Comparison of ENCODE assay signal across 12 mouse cellular contexts in genomic region chr17:3611781-3612075, GRCm38 (mm10). TPM values are rescaled to one million over a fixed set of nuclear protein-coding genes. Genes with fewer than 3 reads are reported as not detected.
DNase-seq lines count a peak whose midpoint lies in the region; ATAC-seq and TF ChIP-seq lines count a peak whose summit lies in the region.
"Had no signal": no experiment of that assay in that cellular context is flagged by ENCODE, and none has a peak within 500 bp of the region (broad histone marks: within the 10 kb centered on the region; RNA-seq: fewer than 3 reads in every experiment).

No protein-coding gene starts in this region.

- intact Hi-C loops in heart, postnatal 14 days (cut with DNase I): no loop called here

- H3K4me1 ChIP-seq in kidney, embryonic 16.5 days (ENCODE audit: insufficient read depth, low read length): no peaks in the 10 kb centered on the region
- H3K4me1 ChIP-seq in kidney, adult 2 months (ENCODE audit: control insufficient read depth, insufficient read depth, low read length): no peaks in the 10 kb centered on the region
- no peaks in the 10 kb centered on the region for H3K4me1 ChIP-seq in forebrain, embryonic 11.5 days (replicated peaks; ENCODE audit: control insufficient read depth, insufficient read depth, low read length)
- peaks cover 15% of the 10 kb centered on the region for H3K4me1 ChIP-seq in hindbrain, embryonic 14.5 days (replicated peaks; ENCODE audit: control insufficient read depth, insufficient read depth, low read length)
- peaks cover 10% of the 10 kb centered on the region; the same call in 1 of the 2 replicates for H3K4me1 ChIP-seq in neural tube, embryonic 12.5 days
- H3K4me1 ChIP-seq: limb, embryonic 12.5 days had no signal

- no peak for ATAC-seq in kidney, embryonic 16.5 days (ENCODE audit: low FRiP score, low TSS enrichment)
- ATAC-seq in forebrain, embryonic 11.5 days (replicated peaks; ENCODE audit: low FRiP score): 0 out of 2 replicates have a peak, but pooled peaks have one; percentile 7
- ATAC-seq in hindbrain, embryonic 14.5 days (ENCODE audit: low FRiP score): no peak; the same call in 1 of the 2 replicates
- 0 out of 2 replicates have a peak, but pooled peaks have one; percentile 29 for ATAC-seq in neural tube, embryonic 12.5 days (ENCODE audit: low FRiP score, low read depth)

- 83% methylated on average over 5 of the region's 5 CpGs for WGBS in kidney, embryonic 16.5 days
- 85% methylated on average over 5 of the region's 5 CpGs for WGBS in kidney, adult 2 months
- 84% methylated on average over 5 of the region's 5 CpGs for WGBS in forebrain, embryonic 11.5 days
- WGBS in hindbrain, embryonic 14.5 days: 72% methylated on average over 5 of the region's 5 CpGs
- 81% methylated on average over 5 of the region's 5 CpGs for WGBS in neural tube, embryonic 12.5 days

- H3K9ac ChIP-seq in kidney, embryonic 16.5 days (replicated peaks; ENCODE audit: low read length): no peak overlapping the region
- H3K9ac ChIP-seq in forebrain, embryonic 11.5 days (ENCODE audit: low read length): no peak overlapping the region
- H3K9ac ChIP-seq in hindbrain, embryonic 14.5 days: peak overlapping the region; percentile 70
- H3K9ac ChIP-seq in neural tube, embryonic 12.5 days: no peak overlapping the region
- H3K9ac ChIP-seq: limb, embryonic 12.5 days had no signal

- TF ChIP-seq POLR2A in kidney, adult 2 months (IDR thresholded peaks at IDR 0.05; ENCODE audit: low read depth, low read length): no peak

- TF ChIP-seq CTCF in kidney, adult 2 months (conservative IDR thresholded peaks at IDR 0.05; ENCODE audit: insufficient read depth, insufficient read length, low read depth, low read length): no peak

- H3K4me2 ChIP-seq in kidney, embryonic 16.5 days (replicated peaks; ENCODE audit: low read depth, low read length): peak overlapping the region; percentile 49; the same call in 1 of the 2 replicates
- no peak overlapping the region for H3K4me2 ChIP-seq in forebrain, embryonic 11.5 days (ENCODE audit: low read depth, low read length, severe bottlenecking)
- H3K4me2 ChIP-seq in hindbrain, embryonic 14.5 days (replicated peaks): peak overlapping the region; percentile 53
- H3K4me2 ChIP-seq in neural tube, embryonic 12.5 days (replicated peaks): peak overlapping the region; percentile 57

- H3K27me3 ChIP-seq in kidney, embryonic 16.5 days (ENCODE audit: insufficient read depth, low read length): no peaks in the 10 kb centered on the region
- H3K27me3 ChIP-seq in kidney, adult 2 months (replicated peaks; ENCODE audit: control insufficient read depth, insufficient read depth, low read length): no peaks in the 10 kb centered on the region
- H3K27me3 ChIP-seq in forebrain, embryonic 11.5 days (ENCODE audit: control insufficient read depth, insufficient read depth, low read length): no peaks in the 10 kb centered on the region
- no peaks in the 10 kb centered on the region for H3K27me3 ChIP-seq in hindbrain, embryonic 14.5 days (ENCODE audit: control insufficient read depth, insufficient read depth, low read length)
- H3K27me3 ChIP-seq in neural tube, embryonic 12.5 days (replicated peaks): no peaks in the 10 kb centered on the region
- H3K27me3 ChIP-seq: limb, embryonic 12.5 days had no signal

- no peak overlapping the region for H3K27ac ChIP-seq in kidney, embryonic 16.5 days (ENCODE audit: low read length)
- no peak overlapping the region for H3K27ac ChIP-seq in kidney, adult 2 months (ENCODE audit: insufficient read depth, low read depth, low read length)
- no peak overlapping the region for H3K27ac ChIP-seq in forebrain, embryonic 11.5 days (ENCODE audit: low read depth, low read length)
- peak overlapping the region; percentile 95 for H3K27ac ChIP-seq in hindbrain, embryonic 14.5 days
- H3K27ac ChIP-seq in neural tube, embryonic 12.5 days: 0 out of 2 replicates have a peak overlapping the region, but pooled peaks have one; percentile 33
- H3K27ac ChIP-seq: limb, embryonic 12.5 days had no signal

- H3K9me3 ChIP-seq in kidney, embryonic 16.5 days (ENCODE audit: low read length): no peaks in the 10 kb centered on the region
- H3K9me3 ChIP-seq in forebrain, embryonic 11.5 days (ENCODE audit: control insufficient read depth, low read length): no peaks in the 10 kb centered on the region
- no peaks in the 10 kb centered on the region for H3K9me3 ChIP-seq in hindbrain, embryonic 14.5 days (ENCODE audit: control insufficient read depth, low read length)
- no peaks in the 10 kb centered on the region for H3K9me3 ChIP-seq in neural tube, embryonic 12.5 days
- H3K9me3 ChIP-seq: limb, embryonic 12.5 days had no signal

- H3K4me3 ChIP-seq in kidney, embryonic 16.5 days (ENCODE audit: low read length): no peak overlapping the region
- no peak overlapping the region for H3K4me3 ChIP-seq in kidney, adult 2 months (ENCODE audit: insufficient read depth, low read depth, low read length)
- H3K4me3 ChIP-seq in forebrain, embryonic 11.5 days (ENCODE audit: low read depth, low read length): no peak overlapping the region
- H3K4me3 ChIP-seq in hindbrain, embryonic 14.5 days (replicated peaks; ENCODE audit: low read length): peak overlapping the region; percentile 29; the same call in 1 of the 2 replicates
- no peak overlapping the region for H3K4me3 ChIP-seq in neural tube, embryonic 12.5 days

- no peaks in the 10 kb centered on the region for H3K36me3 ChIP-seq in kidney, embryonic 16.5 days (ENCODE audit: insufficient read depth, low read length)
- H3K36me3 ChIP-seq in kidney, adult 2 months (ENCODE audit: control insufficient read depth, insufficient read depth, low read length): no peaks in the 10 kb centered on the region
- no peaks in the 10 kb centered on the region for H3K36me3 ChIP-seq in forebrain, embryonic 11.5 days (ENCODE audit: control insufficient read depth, insufficient read depth, low read length)
- no peaks in the 10 kb centered on the region for H3K36me3 ChIP-seq in hindbrain, embryonic 14.5 days (replicated peaks; ENCODE audit: control insufficient read depth, insufficient read depth)
- H3K36me3 ChIP-seq in neural tube, embryonic 12.5 days: no peaks in the 10 kb centered on the region
- H3K36me3 ChIP-seq: limb, embryonic 12.5 days had no signal

- DNase-seq in kidney, adult 2 months: no peak
- no peak for DNase-seq in forebrain, embryonic 11.5 days (ENCODE audit: low spot score)
- no peak for DNase-seq in hindbrain, embryonic 14.5 days (ENCODE audit: low spot score)
- no peak for DNase-seq in embryo, embryonic 11 days
- DNase-seq in heart, postnatal 14 days: no peak
- no peak for DNase-seq in kidney, postnatal 10 days
- DNase-seq: gastrocnemius, postnatal 25 days; lung, postnatal 36 days; thymus, postnatal 4 days had no signal

RNA-seq across cellular contexts. Expression of gene Tfb1m, which starts 54.1 kb away (rescaled TPM):
- polyA plus RNA-seq in kidney, embryonic 16.5 days (2015; fragmentation: Nextera tagmentation; extraction: Ambion mirVana): 15.2 and 16.0 TPM in 2 replicates
- 3.8 and 4.8 TPM in 2 replicates for polyA plus RNA-seq in kidney, adult 2 months (2012; rRNA removed)
- polyA plus RNA-seq in forebrain, embryonic 11.5 days (2014; fragmentation: Nextera tagmentation; extraction: Ambion mirVana): 19.9 and 21.1 TPM in 2 replicates
- polyA plus RNA-seq in hindbrain, embryonic 14.5 days (2014; fragmentation: Nextera tagmentation; extraction: Ambion mirVana): 14.1 and 15.1 TPM in 2 replicates
- 16.3 and 17.6 TPM in 2 replicates for polyA plus RNA-seq in neural tube, embryonic 12.5 days (2016; fragmentation: Nextera tagmentation; extraction: Ambion mirVana)
- total RNA-seq in heart, postnatal 14 days (2021): 1 to 10 TPM; 7.3 to 8.3 TPM

Comparison
In these comparisons a context has a peak if more than half of its experiments do, and no peak if none do; other contexts are left out.
1. ATAC-seq: peak in forebrain, embryonic 11.5 days (single experiment) and neural tube, embryonic 12.5 days (single experiment); none in kidney, embryonic 16.5 days (single experiment) and hindbrain, embryonic 14.5 days (single experiment).
2. H3K27ac ChIP-seq: peak in hindbrain, embryonic 14.5 days (single experiment) and neural tube, embryonic 12.5 days (single experiment); none in kidney, embryonic 16.5 days (single experiment), kidney, adult 2 months (single experiment) and forebrain, embryonic 11.5 days (single experiment).